Comparison of ENCODE assay signal across 38 mouse cellular contexts in genomic region chrX:75115550-75115949, GRCm38 (mm10). TPM values are rescaled to one million over a fixed set of nuclear protein-coding genes. Genes with fewer than 3 reads are reported as not detected.
A peak's percentile ranks its signal among the peaks of the same experiment; 100 is the strongest.
DNase-seq lines count a peak whose midpoint lies in the region; ATAC-seq and TF ChIP-seq lines count a peak whose summit lies in the region.
"Had no signal": no experiment of that assay in that cellular context is flagged by ENCODE, and none has a peak within 500 bp of the region (broad histone marks: within the 10 kb centered on the region; RNA-seq: fewer than 3 reads in every experiment).

No protein-coding gene starts in this region.

- peak overlapping the region; percentile 46 for H3K4me2 ChIP-seq in liver, embryonic 13.5 days
- H3K4me2 ChIP-seq: embryonic facial prominence, embryonic 12.5 days; forebrain, embryonic 12.5 days; hindbrain, embryonic 15.5 days; limb, embryonic 15.5 days had no signal

- peak overlapping the region; percentile 50; the same call in 1 of the 2 replicates for H3K9ac ChIP-seq in liver, embryonic 13.5 days
- H3K9ac ChIP-seq: embryonic facial prominence, embryonic 12.5 days; forebrain, embryonic 12.5 days; hindbrain, embryonic 15.5 days; limb, embryonic 15.5 days had no signal

- H3K4me1 ChIP-seq in G1E (ENCODE audit: insufficient read depth, low read depth, low read length) = peaks cover 26% of the 10 kb centered on the region; the same call in 1 of the 2 replicates
- peaks cover 40% of the 10 kb centered on the region for H3K4me1 ChIP-seq in liver, embryonic 13.5 days (replicated peaks)
- H3K4me1 ChIP-seq: embryonic facial prominence, embryonic 12.5 days; forebrain, embryonic 12.5 days; hindbrain, embryonic 10.5 days; hindbrain, embryonic 15.5 days; limb, embryonic 10.5 days; limb, embryonic 15.5 days had no signal

- H3K36me3 ChIP-seq in G1E (replicated peaks) = peaks cover 37% of the 10 kb centered on the region
- peaks cover 66% of the 10 kb centered on the region for H3K36me3 ChIP-seq in liver, embryonic 13.5 days
- H3K36me3 ChIP-seq: embryonic facial prominence, embryonic 12.5 days; hindbrain, embryonic 15.5 days had no signal

- peak overlapping the region; percentile 91 for H3K27ac ChIP-seq in liver, embryonic 13.5 days
- H3K27ac ChIP-seq in left cerebral cortex, adult 2 months = no peak overlapping the region
- H3K27ac ChIP-seq: embryonic facial prominence, embryonic 12.5 days; forebrain, embryonic 12.5 days; hindbrain, embryonic 10.5 days; hindbrain, embryonic 15.5 days; limb, embryonic 10.5 days; limb, embryonic 15.5 days had no signal

- TF ChIP-seq CTCF in G1E (IDR thresholded peaks at IDR 0.05; ENCODE audit: low read depth, low read length) = no peak
- no peak for TF ChIP-seq CTCF in left cerebral cortex, adult 2 months (IDR thresholded peaks at IDR 0.05)

- peak; percentile 68 for ATAC-seq in G1E (ENCODE audit: extremely low read depth, insufficient number of reproducible peaks, low FRiP score, poor library complexity, severe bottlenecking)
- ATAC-seq in liver, embryonic 13.5 days (ENCODE audit: low read depth) = peak; percentile 94
- ATAC-seq in megakaryocyte progenitor cell, adult 5-6 weeks (replicated peaks; ENCODE audit: poor library complexity) = peak; percentile 31; the same call in 1 of the 2 replicates
- ATAC-seq: activated CD4-positive, CD25-positive, alpha-beta regulatory T cell, adult 4 months; inflammation-experienced regulatory T-cells, adult 6 months had no signal

- no peak overlapping the region for H3K4me3 ChIP-seq in G1E (ENCODE audit: low read depth, low read length)
- H3K4me3 ChIP-seq in liver, embryonic 13.5 days (replicated peaks) = peak overlapping the region; percentile 21; the same call in 1 of the 2 replicates
- no peak overlapping the region for H3K4me3 ChIP-seq in left cerebral cortex, adult 2 months
- H3K4me3 ChIP-seq: embryonic facial prominence, embryonic 12.5 days; forebrain, embryonic 12.5 days; hindbrain, embryonic 10.5 days; hindbrain, embryonic 15.5 days; limb, embryonic 10.5 days; limb, embryonic 15.5 days had no signal

- H3K9me3 ChIP-seq in G1E (replicated peaks) = no peaks in the 10 kb centered on the region
- H3K9me3 ChIP-seq in liver, embryonic 13.5 days (replicated peaks) = no peaks in the 10 kb centered on the region
- H3K9me3 ChIP-seq: embryonic facial prominence, embryonic 12.5 days; forebrain, embryonic 12.5 days; hindbrain, embryonic 10.5 days; hindbrain, embryonic 15.5 days; limb, embryonic 10.5 days; limb, embryonic 15.5 days had no signal

- DNase-seq in G1E (ENCODE audit: low spot score) = no peak
- peak; percentile 59 for DNase-seq in c-Kit-positive CD71-positive TER-119-positive erythroid progenitor cells, embryonic 14.5 days (ENCODE audit: low spot score)
- peak; percentile 20 for DNase-seq in liver, embryonic 13.5 days
- no peak for DNase-seq in urinary bladder, postnatal 25 days (ENCODE audit: low spot score)
- DNase-seq in left cerebral cortex, adult 2 months (ENCODE audit: extremely low spot score in 1 of 2, low spot score in 2 of 2) = no peak
- no peak for DNase-seq in gastrocnemius, adult 8-10 months (ENCODE audit: low spot score in 2 of 2)
- DNase-seq: adrenal gland, adult 2 months; cerebellum, adult 8-10 months; cerebellum, postnatal 36 days; gastrocnemius, postnatal 14 days; heart, postnatal 14 days; kidney, adult 2 months; kidney, postnatal 36 days; layer of hippocampus, postnatal 36 days; lung, postnatal 4 days; midbrain, embryonic 14.5 days; retina, postnatal 1 day; right cerebral cortex, postnatal 14 days; thymus, postnatal 25 days had no signal

- no peaks in the 10 kb centered on the region for H3K27me3 ChIP-seq in G1E (ENCODE audit: insufficient read depth, low read length)
- H3K27me3 ChIP-seq in liver, embryonic 13.5 days = no peaks in the 10 kb centered on the region
- H3K27me3 ChIP-seq: embryonic facial prominence, embryonic 12.5 days; forebrain, embryonic 12.5 days; hindbrain, embryonic 15.5 days; limb, embryonic 15.5 days had no signal

- intact Hi-C loops in left cerebral cortex, adult 2 months (cut with DNase I) = no loop called here

RNA-seq across cellular contexts. Expression of gene Mpp1, which starts 15.3 kb away (rescaled TPM):
- total RNA-seq in G1E (2014; fragmentation: Nextera tagmentation) = 57.8 and 64.9 TPM in 2 replicates
- 39.9 and 45.1 TPM in 2 replicates for total RNA-seq in G1E (2017)
- polyA plus RNA-seq in G1E (2012) = 2.9 and 3.7 TPM in 2 replicates
- polyA plus RNA-seq in liver, embryonic 13.5 days (2015; fragmentation: Nextera tagmentation; extraction: Ambion mirVana) = 104 and 113 TPM in 2 replicates
- total RNA-seq in megakaryocyte progenitor cell, adult 5-6 weeks (2015) = 69.3 and 70.2 TPM in 2 replicates
- 62.3 and 64.7 TPM in 2 replicates for total RNA-seq in megakaryocyte progenitor cell, adult 5-6 weeks (2017)
- 10 to 100 TPM; 30.4 to 33.8 TPM for total RNA-seq in left cerebral cortex, adult 2 months (2021)
- total RNA-seq in gastrocnemius, adult 8-10 months (2022) = 10 to 100 TPM in 3 of 4 experiments, 1 to 10 TPM in 1; 8.0 to 13.1 (median 10.6) TPM

RNA-seq across cellular contexts. Expression of gene Dkc1, which starts 19.9 kb away (rescaled TPM):
- total RNA-seq in G1E (2014; fragmentation: Nextera tagmentation) = 249 and 285 TPM in 2 replicates
- total RNA-seq in G1E (2017) = 270 and 288 TPM in 2 replicates
- polyA plus RNA-seq in G1E (2012) = 11.8 and 17.2 TPM in 2 replicates
- 136 and 168 TPM in 2 replicates for polyA plus RNA-seq in liver, embryonic 13.5 days (2015; fragmentation: Nextera tagmentation; extraction: Ambion mirVana)
- total RNA-seq in megakaryocyte progenitor cell, adult 5-6 weeks (2015) = 209 and 242 TPM in 2 replicates
- total RNA-seq in megakaryocyte progenitor cell, adult 5-6 weeks (2017) = 378 and 464 TPM in 2 replicates
- 10 to 100 TPM; 23.4 to 33.7 TPM for total RNA-seq in left cerebral cortex, adult 2 months (2021)
- total RNA-seq in gastrocnemius, adult 8-10 months (2022) = 10 to 100 TPM; 21.7 to 39.8 (median 26.1) TPM

RNA-seq across cellular contexts. Expression of gene Gab3, which starts 30.3 kb away (rescaled TPM):
- 7.1 and 7.8 TPM in 2 replicates for total RNA-seq in G1E (2014; fragmentation: Nextera tagmentation)
- total RNA-seq in G1E (2017) = 2.8 and 2.9 TPM in 2 replicates
- polyA plus RNA-seq in G1E (2012) = 0.17 and 0.37 TPM in 2 replicates
- polyA plus RNA-seq in liver, embryonic 13.5 days (2015; fragmentation: Nextera tagmentation; extraction: Ambion mirVana) = 1.2 and 1.3 TPM in 2 replicates
- total RNA-seq in megakaryocyte progenitor cell, adult 5-6 weeks (2015) = 3.4 and 4.1 TPM in 2 replicates
- 2.0 and 2.5 TPM in 2 replicates for total RNA-seq in megakaryocyte progenitor cell, adult 5-6 weeks (2017)
- total RNA-seq in left cerebral cortex, adult 2 months (2021) = 1 to 10 TPM; 1.9 to 2.2 TPM
- total RNA-seq in gastrocnemius, adult 8-10 months (2022) = under 1 TPM; 0.34 to 0.94 (median 0.58) TPM

RNA-seq across cellular contexts. Expression of gene Smim9, which starts 48.0 kb away (rescaled TPM):
- total RNA-seq in G1E (2014; fragmentation: Nextera tagmentation) (not detected in 2 replicates), G1E (2017) (not detected in 2 replicates)
- polyA plus RNA-seq in G1E (2012) = not detected in 2 replicates
- polyA plus RNA-seq in liver, embryonic 13.5 days (2015; fragmentation: Nextera tagmentation; extraction: Ambion mirVana) = not detected in 2 replicates
- total RNA-seq in megakaryocyte progenitor cell, adult 5-6 weeks (2015) = not detected in 2 replicates
- not detected in 2 replicates for total RNA-seq in megakaryocyte progenitor cell, adult 5-6 weeks (2017)
- total RNA-seq in left cerebral cortex, adult 2 months (2021) = not detected
- total RNA-seq in gastrocnemius, adult 8-10 months (2022) = not detected
- total RNA-seq: adrenal gland, adult 2 months; gastrocnemius, postnatal 14 days; granulocyte monocyte progenitor cell, adult 5-6 weeks; heart, postnatal 14 days; layer of hippocampus, adult 8-10 months; layer of hippocampus, postnatal 36 days; left cerebral cortex, postnatal 10 days; monocyte, adult 5-6 weeks had no signal
- polyA plus RNA-seq: activated CD4-positive, CD25-positive, alpha-beta regulatory T cell, adult 4 months; adrenal gland, adult 2 months; embryonic facial prominence, embryonic 12.5 days; forebrain, embryonic 12.5 days; heart, embryonic 14.5 days; hindbrain, embryonic 10.5 days; hindbrain, embryonic 15.5 days; inflammation-experienced regulatory T-cells, adult 6 months; kidney, adult 2 months; kidney, embryonic 16.5 days; limb, embryonic 10.5 days; limb, embryonic 15.5 days; lung, embryonic 16.5 days; midbrain, embryonic 14.5 days; neural tube, embryonic 14.5 days; small intestine, adult 2 months; stomach, embryonic 14.5 days had no signal

Comparison
In these comparisons a context has a peak if more than half of its experiments do, and no peak if none do; other contexts are left out.
1. ATAC-seq: peak in every context shown above with its lines; median percentile 94 in liver, embryonic 13.5 days; 68 in G1E; 31 in megakaryocyte progenitor cell, adult 5-6 weeks.
2. DNase-seq: peak in c-Kit-positive CD71-positive TER-119-positive erythroid progenitor cells, embryonic 14.5 days (single experiment) and liver, embryonic 13.5 days (single experiment); none in G1E (single experiment), urinary bladder, postnatal 25 days (single experiment), left cerebral cortex, adult 2 months (0 of 2) and gastrocnemius, adult 8-10 months (0 of 2).
3. RNA of gene Dkc1, which starts 19.9 kb away (total RNA-seq): 209 to 464 TPM in megakaryocyte progenitor cell, adult 5-6 weeks and 249 to 288 TPM in G1E; 23.4 to 33.7 TPM in left cerebral cortex, adult 2 months and 21.7 to 39.8 TPM in gastrocnemius, adult 8-10 months; every median in the first group is over 4 times any median in the second.